In genomic region chr11:24146034-24146433, GRCm38 (mm10) we compare ENCODE assay signal across 20 mouse cellular contexts.
DNase-seq lines count a peak whose midpoint lies in the region; ATAC-seq and TF ChIP-seq lines count a peak whose summit lies in the region.
"Had no signal": no experiment of that assay in that cellular context is flagged by ENCODE, and none has a peak within 500 bp of the region (broad histone marks: within the 10 kb centered on the region; RNA-seq: fewer than 3 reads in every experiment).

No protein-coding gene starts in this region.

- no peak overlapping the region for H3K4me2 ChIP-seq in embryonic facial prominence, embryonic 13.5 days
- no peak overlapping the region for H3K4me2 ChIP-seq in liver, embryonic 13.5 days
- no peak overlapping the region for H3K4me2 ChIP-seq in hindbrain, postnatal 0 days (ENCODE audit: low read depth, low read length)
- H3K4me2 ChIP-seq: lung, embryonic 14.5 days; midbrain, embryonic 15.5 days had no signal

- H3K27ac ChIP-seq in embryonic facial prominence, embryonic 13.5 days: peak overlapping the region; percentile 8; the same call in 1 of the 2 replicates
- H3K27ac ChIP-seq in embryonic facial prominence, embryonic 10.5 days (replicated peaks): no peak overlapping the region
- H3K27ac ChIP-seq in liver, embryonic 13.5 days: peak overlapping the region; percentile 82
- no peak overlapping the region for H3K27ac ChIP-seq in hindbrain, postnatal 0 days
- H3K27ac ChIP-seq: heart, embryonic 10.5 days; macrophage; midbrain, embryonic 15.5 days had no signal

- H3K4me1 ChIP-seq in embryonic facial prominence, embryonic 13.5 days: peaks cover 88% of the 10 kb centered on the region
- peaks cover 68% of the 10 kb centered on the region for H3K4me1 ChIP-seq in embryonic facial prominence, embryonic 10.5 days
- H3K4me1 ChIP-seq in megakaryocyte, embryonic 14.5 days: peaks cover 64% of the 10 kb centered on the region
- H3K4me1 ChIP-seq in liver, embryonic 13.5 days (replicated peaks): peaks cover 89% of the 10 kb centered on the region
- no peaks in the 10 kb centered on the region for H3K4me1 ChIP-seq in hindbrain, postnatal 0 days (ENCODE audit: insufficient read depth, low read length)

- 83% methylated on average over 4 of the region's 4 CpGs for WGBS in embryonic facial prominence, embryonic 13.5 days
- 89% methylated on average over 4 of the region's 4 CpGs for WGBS in embryonic facial prominence, embryonic 10.5 days
- WGBS in liver, embryonic 13.5 days (ENCODE audit: insufficient replicate concordance): 62% methylated on average over 4 of the region's 4 CpGs
- WGBS in hindbrain, postnatal 0 days: 85% methylated on average over 4 of the region's 4 CpGs

- H3K36me3 ChIP-seq in embryonic facial prominence, embryonic 13.5 days: peaks cover 6% of the 10 kb centered on the region; the same call in 1 of the 2 replicates
- H3K36me3 ChIP-seq in embryonic facial prominence, embryonic 10.5 days (replicated peaks): peaks cover 51% of the 10 kb centered on the region
- H3K36me3 ChIP-seq in megakaryocyte, embryonic 14.5 days (replicated peaks; ENCODE audit: low read length): no peaks in the 10 kb centered on the region
- peaks cover 63% of the 10 kb centered on the region for H3K36me3 ChIP-seq in liver, embryonic 13.5 days
- no peaks in the 10 kb centered on the region for H3K36me3 ChIP-seq in hindbrain, postnatal 0 days (ENCODE audit: insufficient read depth, low read length)
- H3K36me3 ChIP-seq: heart, embryonic 10.5 days; midbrain, embryonic 15.5 days had no signal

- no peak overlapping the region for H3K9ac ChIP-seq in embryonic facial prominence, embryonic 13.5 days
- peak overlapping the region; percentile 24 for H3K9ac ChIP-seq in liver, embryonic 13.5 days
- H3K9ac ChIP-seq in hindbrain, postnatal 0 days (replicated peaks; ENCODE audit: low read length): no peak overlapping the region
- H3K9ac ChIP-seq: lung, embryonic 14.5 days; midbrain, embryonic 15.5 days had no signal

- no peak overlapping the region for H3K4me3 ChIP-seq in embryonic facial prominence, embryonic 13.5 days
- no peak overlapping the region for H3K4me3 ChIP-seq in embryonic facial prominence, embryonic 10.5 days
- peak overlapping the region; percentile 16 for H3K4me3 ChIP-seq in megakaryocyte, embryonic 14.5 days (replicated peaks)
- H3K4me3 ChIP-seq in liver, embryonic 13.5 days (replicated peaks): no peak overlapping the region
- no peak overlapping the region for H3K4me3 ChIP-seq in hindbrain, postnatal 0 days (ENCODE audit: low read length)
- H3K4me3 ChIP-seq: heart, embryonic 10.5 days; midbrain, embryonic 15.5 days had no signal

- TF ChIP-seq CTCF in hindbrain, postnatal 0 days (IDR thresholded peaks at IDR 0.05; ENCODE audit: low read depth): no peak

- no peaks in the 10 kb centered on the region for H3K9me3 ChIP-seq in embryonic facial prominence, embryonic 13.5 days
- H3K9me3 ChIP-seq in embryonic facial prominence, embryonic 10.5 days: no peaks in the 10 kb centered on the region
- no peaks in the 10 kb centered on the region for H3K9me3 ChIP-seq in megakaryocyte, embryonic 14.5 days
- no peaks in the 10 kb centered on the region for H3K9me3 ChIP-seq in liver, embryonic 13.5 days (replicated peaks)
- no peaks in the 10 kb centered on the region for H3K9me3 ChIP-seq in hindbrain, postnatal 0 days (ENCODE audit: low read length)
- H3K9me3 ChIP-seq: heart, embryonic 10.5 days; midbrain, embryonic 15.5 days had no signal

- H3K27me3 ChIP-seq in embryonic facial prominence, embryonic 13.5 days: no peaks in the 10 kb centered on the region
- H3K27me3 ChIP-seq in embryonic facial prominence, embryonic 10.5 days (replicated peaks; ENCODE audit: low read depth, poor library complexity, severe bottlenecking): no peaks in the 10 kb centered on the region
- no peaks in the 10 kb centered on the region for H3K27me3 ChIP-seq in megakaryocyte, embryonic 14.5 days (replicated peaks)
- H3K27me3 ChIP-seq in liver, embryonic 13.5 days: no peaks in the 10 kb centered on the region
- no peaks in the 10 kb centered on the region for H3K27me3 ChIP-seq in hindbrain, postnatal 0 days (ENCODE audit: insufficient read depth, low read length)
- H3K27me3 ChIP-seq: CH12.LX; midbrain, embryonic 15.5 days had no signal

- DNase-seq in embryonic facial prominence, embryonic 10.5 days (ENCODE audit: low spot score): no peak
- no peak for DNase-seq in liver, embryonic 13.5 days
- no peak for DNase-seq in urinary bladder, postnatal 36 days (ENCODE audit: low spot score in 2 of 2)
- DNase-seq in hindbrain, postnatal 0 days (ENCODE audit: low spot score): no peak
- no peak for DNase-seq in Muller cell, postnatal 12 days (ENCODE audit: inconsistent ontology term)
- DNase-seq: adrenal gland, postnatal 36 days; cerebellum, postnatal 14 days; gastrocnemius, postnatal 25 days; heart, postnatal 14 days; left cerebral cortex, postnatal 4 days; lung, embryonic 14.5 days had no signal

- ATAC-seq in embryonic facial prominence, embryonic 13.5 days (ENCODE audit: insufficient number of reproducible peaks, insufficient read depth, low FRiP score, low TSS enrichment, low read depth): no peak
- ATAC-seq in megakaryocyte, adult 5-6 weeks (ENCODE audit: poor library complexity, severe bottlenecking): no peak
- no peak for ATAC-seq in liver, embryonic 13.5 days (ENCODE audit: low read depth)
- no peak for ATAC-seq in hindbrain, postnatal 0 days
- ATAC-seq: activated CD4-positive, CD25-positive, alpha-beta regulatory T cell, adult 4 months; hindbrain, embryonic 16.5 days; midbrain, embryonic 15.5 days had no signal

Comparison
In these comparisons a context has a peak if more than half of its experiments do, and no peak if none do; other contexts are left out.
1. H3K27ac ChIP-seq: peak in embryonic facial prominence, embryonic 13.5 days (single experiment) and liver, embryonic 13.5 days (single experiment); none in embryonic facial prominence, embryonic 10.5 days (single experiment) and hindbrain, postnatal 0 days (single experiment).